Mouse (Mus musculus): ENCODE data around the gene Gm26566.
"Not testable (repeated sequence)": the region's sequence is repeated elsewhere in the genome, so short reads cannot be mapped to it uniquely, and the experiment has no call there.

The Gm26566 gene

DNA sequence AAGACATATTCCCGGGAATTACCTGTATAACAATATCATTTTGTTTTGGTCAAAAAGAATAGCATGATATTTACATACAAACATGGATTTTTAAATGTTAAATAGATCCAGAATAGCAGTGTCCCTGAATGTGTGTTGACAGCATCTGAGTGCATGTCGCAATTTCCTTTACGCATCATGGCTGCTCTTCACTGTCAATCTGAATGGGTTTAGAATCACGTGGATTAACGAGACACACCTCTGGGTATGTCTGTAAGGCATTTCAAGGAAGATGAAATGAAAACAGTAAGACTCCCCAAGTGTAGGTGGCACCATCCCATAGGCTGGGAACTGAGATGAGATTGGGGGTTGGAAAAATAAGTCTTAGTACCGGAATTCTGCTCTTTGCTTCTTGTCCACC is 17.4 kb downstream of the Gm26566 start:
- DNase-seq (ENCODE audit: low read depth, low spot score): no peak

DNA sequence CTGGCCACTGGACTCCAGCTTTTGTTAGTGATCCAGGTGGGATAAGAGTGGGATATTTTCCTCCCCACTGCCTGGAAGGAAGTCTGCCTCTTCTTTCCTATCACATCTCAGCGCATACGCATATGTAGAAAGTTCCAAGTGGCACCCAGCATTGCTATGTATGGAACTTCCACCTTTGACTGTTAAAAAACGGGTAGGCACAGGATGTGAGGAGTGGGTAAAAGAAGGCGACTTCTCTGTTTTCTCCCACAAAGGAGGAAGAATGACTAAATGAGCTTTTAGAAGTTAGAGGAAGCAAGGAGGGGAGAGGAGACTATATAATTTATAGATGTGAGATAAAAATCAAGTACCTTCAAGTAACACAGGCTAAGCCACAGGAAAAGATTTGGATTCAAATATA is 19.8 kb downstream of the Gm26566 start:
- DNase-seq (ENCODE audit: low read depth, low spot score): no peak

DNA sequence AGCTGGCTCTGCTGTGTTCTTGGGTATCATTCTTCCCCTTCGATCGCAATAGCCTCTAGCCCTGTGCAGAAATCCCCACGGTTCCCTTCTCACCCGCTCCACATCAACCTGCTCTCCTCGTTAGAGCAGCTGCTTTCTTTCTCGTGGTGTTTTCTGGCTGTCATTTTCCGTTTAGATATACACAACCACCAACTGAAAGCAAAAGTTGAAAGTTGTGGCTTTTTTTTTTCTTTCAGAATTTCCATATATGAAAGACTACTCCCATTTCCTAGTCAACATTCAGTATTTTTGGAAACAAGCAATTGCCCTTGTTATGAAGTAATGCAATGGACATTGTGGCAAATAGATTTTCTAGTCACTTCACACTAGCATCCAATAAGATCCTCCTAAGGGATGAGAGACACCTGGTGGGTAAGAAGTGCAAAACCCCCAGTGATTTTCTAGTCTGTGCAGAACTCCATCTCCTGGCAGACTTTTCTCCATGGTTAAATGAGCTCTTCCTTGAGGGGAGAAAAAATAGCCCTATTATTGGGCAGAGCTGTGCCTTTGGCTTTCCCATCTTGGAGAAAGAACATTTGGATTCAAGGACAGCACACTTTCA is 21.3 kb downstream of the Gm26566 start:
- DNase-seq (ENCODE audit: low read depth, low spot score): no peak

DNA sequence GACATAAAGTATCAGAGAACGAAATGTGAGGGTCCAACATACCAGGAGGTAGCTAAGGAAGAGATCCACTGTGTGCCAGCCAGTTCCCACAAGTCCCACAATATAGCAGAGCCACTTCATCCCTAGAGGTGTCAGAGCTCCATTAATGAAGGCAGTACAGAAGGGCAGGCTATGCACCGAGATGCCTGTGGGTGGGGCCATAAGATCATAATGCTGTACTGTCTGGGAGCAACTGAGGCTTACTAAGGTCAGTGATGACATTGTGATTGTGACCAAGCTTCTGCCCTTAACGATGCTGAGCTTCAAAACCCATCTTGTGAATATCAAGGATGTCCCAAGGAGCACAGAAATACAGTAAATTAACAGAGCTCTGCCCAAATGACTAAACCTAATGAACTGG is 22.6 kb downstream of the Gm26566 start:
- no peak for DNase-seq (ENCODE audit: low read depth, low spot score)

DNA sequence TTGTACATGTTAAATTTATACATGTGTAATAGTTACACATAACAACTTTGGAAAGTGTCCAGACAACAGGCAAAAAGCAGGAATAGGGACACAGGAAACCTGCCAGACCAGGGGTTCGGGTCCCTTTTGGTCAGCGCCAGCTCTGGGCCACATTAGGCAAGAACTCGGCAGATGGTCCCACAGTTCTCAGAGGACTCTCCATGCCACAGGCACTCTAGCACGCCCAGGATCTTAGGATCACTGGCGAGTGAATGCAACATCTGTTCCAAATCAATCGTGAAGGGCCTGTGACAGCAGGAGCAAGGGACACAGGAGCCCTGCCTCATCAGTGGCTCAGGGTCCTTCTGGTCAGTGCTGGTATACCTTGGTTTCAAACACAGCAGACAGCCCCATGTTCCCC is 28.3 kb downstream of the Gm26566 start:
- no peak for DNase-seq (ENCODE audit: low read depth, low spot score)

DNA sequence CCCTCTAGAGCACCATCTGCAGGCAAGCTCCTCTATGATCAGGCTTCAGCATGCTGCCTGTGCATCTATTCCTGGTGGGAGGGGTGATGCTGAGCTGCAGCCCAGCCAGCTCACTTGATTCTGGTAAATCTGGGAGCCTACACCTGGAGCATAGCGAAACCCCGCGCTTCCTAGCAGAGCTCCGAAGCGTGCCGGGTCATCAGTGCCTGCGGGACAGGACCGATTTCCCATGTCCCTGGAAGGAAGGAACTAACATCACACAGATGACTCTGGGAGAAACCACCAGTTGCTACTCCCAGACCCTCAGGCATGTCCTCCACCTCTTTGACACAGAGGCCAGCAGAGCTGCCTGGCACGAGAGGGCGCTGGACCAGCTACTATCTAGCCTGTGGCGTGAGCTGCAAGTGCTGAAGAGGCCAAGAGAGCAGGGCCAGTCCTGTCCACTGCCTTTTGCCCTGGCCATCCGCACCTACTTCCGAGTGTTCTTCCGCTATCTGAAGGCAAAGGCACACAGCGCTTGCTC is 33.3 kb downstream of the Gm26566 start, which contains the start of gene Gm13271:
Gene Gm13271 (plus strand): TSS at position 51 of the 523 bp plus-strand sequence.
- not testable (repeated sequence) for DNase-seq (ENCODE audit: low read depth, low spot score)

DNA sequence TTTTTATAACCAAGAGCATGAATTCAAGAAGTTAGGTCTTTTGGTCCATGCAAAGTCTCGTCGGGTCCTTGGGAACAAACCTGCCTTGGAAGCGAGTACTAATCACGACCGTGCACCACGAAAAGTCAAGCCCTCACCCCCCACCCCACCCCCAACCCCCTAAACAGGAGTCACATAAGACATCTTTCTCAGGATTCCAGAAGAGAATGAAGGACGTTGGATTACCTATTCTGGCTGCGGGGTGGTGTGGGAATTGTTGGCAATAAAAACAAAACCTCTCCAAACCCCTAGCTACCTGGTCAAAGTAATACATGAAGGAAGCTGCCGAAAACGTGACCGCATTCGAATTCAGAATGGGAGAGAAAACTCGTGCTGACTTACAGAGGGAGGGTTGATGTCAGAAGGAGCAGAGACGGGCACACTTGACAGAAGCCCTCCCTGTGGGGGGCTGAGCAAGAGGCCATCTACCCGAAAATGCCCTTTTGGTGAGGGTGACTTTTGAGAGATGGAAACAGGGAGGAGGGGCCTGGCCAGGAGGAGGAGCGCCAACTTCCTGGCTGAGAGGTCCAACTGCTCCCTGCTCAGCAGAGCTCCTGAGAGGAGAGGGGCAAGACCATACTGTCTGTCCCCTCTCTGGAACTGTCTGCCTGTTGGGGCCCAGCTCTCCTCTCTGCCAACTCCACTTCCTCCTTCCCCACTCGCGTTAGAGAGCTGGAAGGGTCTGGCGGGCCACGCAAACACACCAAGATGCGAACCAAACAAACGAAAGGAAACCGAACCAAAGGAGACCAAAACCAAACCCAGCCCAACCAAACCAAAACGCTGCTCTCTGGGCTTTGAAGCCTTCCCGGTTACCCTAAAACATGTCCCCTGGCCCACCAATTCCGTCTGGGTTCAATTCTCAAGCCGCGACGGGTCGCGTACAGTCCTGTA is 35.2 kb downstream of the Gm26566 start:
- not testable (repeated sequence) for DNase-seq (ENCODE audit: low read depth, low spot score)

DNA sequence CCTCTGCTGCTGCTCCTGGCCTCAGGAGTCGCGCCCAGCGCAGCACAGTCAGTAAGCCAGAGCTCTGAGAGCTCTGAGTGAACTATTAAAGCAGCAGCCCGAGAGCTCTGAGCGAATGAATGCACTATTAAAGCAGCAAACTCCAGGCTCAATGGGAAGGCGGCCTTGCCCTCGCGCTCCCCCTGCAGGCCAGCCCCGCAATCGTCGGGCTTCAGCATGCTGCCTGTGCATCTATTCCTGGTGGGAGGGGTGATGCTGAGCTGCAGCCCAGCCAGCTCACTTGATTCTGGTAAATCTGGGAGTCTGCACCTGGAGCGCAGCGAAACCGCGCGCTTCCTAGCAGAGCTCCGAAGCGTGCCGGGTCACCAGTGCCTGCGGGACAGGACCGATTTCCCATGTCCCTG is 36.0 kb downstream of the Gm26566 start:
- DNase-seq (ENCODE audit: low read depth, low spot score): peak; percentile 60

DNA sequence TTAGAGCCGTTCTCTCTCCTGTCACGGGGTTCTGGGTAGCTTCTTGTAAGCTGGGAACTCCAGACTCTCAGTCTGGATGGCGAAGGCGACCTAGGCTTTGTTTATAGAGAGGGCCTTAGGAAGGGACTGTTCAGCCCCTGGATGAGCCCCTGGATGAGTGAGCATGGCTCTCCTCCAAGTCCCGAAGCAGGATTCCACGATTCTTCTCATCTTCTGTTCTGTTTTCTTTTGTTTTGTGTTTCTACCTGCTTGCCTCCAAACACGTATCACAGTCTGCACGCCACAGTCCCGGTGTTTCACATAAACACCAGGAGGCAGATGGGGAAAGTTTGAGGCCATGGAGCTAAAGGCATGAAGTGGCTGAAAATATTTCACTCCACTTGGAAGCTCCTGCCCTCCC is 37.1 kb downstream of the Gm26566 start:
- not testable (repeated sequence) for DNase-seq (ENCODE audit: low read depth, low spot score)

DNA sequence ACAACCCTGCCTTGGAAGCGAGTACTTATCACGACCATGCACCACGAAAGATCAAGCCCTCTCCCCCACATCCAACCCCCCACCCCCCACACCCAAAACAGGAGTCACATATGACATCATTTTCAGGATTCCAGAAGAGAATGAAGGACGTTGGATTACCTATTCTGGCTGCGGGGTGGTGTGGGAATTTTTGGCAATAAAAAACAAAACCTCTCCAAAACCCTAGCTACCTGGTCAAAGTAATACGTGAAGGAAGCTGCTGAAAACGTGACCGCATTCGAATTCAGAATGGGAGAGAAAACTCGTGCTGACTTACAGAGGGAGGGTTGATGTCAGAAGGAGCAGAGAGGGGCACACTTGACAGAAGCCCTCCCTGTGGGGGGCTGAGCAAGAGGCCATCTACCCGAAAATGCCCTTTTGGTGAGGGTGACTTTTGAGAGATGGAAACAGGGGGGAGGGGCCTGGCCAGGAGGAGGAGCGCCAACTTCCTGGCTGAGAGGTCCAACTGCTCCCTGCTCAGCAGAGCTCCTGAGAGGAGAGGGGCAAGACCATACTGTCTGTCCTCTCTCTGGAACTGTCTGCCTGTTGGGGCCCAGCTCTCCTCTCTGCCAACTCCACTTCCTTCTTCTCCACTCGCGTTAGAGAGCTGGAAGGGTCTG is 38.1 kb downstream of the Gm26566 start, which contains the start of gene Gm13283:
Gene Gm13283 (plus strand): TSS at position 510 of the 659 bp plus-strand sequence.
- DNase-seq (ENCODE audit: low read depth, low spot score): not testable (repeated sequence)

DNA sequence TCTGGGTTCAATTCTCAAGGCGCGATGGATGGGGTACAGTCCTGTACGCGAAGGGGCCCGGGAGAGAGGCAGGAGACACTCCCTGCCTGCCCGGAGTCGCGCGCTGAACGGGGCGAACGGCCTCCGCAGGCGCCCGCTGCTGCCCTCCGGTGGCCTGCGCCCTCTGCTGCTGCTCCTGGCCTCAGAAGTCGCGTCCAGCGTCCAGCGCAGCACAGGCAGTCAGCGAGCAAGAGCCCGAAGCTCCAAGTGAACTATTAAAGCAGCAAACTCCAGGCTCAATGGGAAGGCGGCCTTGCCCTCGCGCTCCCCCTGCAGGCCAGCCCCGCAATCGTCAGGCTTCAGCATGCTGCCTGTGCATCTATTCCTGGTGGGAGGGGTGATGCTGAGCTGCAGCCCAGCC is 38.8 kb downstream of the Gm26566 start:
- DNase-seq (ENCODE audit: low read depth, low spot score): not testable (repeated sequence)

DNA sequence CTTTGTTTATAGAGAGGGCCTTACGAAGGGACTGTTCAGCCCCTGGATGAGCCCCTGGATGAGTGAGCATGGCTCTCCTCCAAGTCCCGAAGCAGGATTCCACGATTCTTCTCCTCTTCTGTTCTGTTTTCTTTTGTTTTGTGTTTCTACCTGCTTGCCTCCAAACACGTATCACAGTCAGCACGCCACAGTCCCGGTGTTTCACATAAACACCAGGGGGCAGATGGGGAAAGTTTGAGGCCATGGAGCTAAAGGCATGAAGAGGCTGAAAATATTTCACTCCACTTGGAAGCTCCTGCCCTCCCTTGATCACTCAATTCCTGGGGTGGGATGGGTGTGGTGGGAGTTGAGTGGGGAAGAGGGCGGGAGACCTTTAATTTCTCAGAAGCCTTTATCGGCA is 40.2 kb downstream of the Gm26566 start:
- DNase-seq (ENCODE audit: low read depth, low spot score): not testable (repeated sequence)

DNA sequence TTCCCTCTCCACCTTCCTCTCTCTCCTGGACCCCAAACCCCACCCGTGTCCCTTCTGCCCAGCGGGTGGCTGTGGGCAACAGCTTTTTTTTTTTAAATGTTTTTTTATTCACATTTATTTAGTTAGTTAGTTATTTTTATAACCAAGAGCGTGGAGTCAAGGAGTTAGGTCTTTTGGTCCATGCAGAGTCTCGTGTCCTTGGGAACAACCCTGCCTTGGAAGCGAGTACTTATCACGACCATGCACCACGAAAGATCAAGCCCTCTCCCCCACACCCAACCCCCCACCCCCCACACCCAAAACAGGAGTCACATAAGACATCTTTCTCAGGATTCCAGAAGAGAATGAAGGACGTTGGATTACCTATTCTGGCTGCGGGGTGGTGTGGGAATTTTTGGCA is 40.7 kb downstream of the Gm26566 start:
- DNase-seq (ENCODE audit: low read depth, low spot score): not testable (repeated sequence)

DNA sequence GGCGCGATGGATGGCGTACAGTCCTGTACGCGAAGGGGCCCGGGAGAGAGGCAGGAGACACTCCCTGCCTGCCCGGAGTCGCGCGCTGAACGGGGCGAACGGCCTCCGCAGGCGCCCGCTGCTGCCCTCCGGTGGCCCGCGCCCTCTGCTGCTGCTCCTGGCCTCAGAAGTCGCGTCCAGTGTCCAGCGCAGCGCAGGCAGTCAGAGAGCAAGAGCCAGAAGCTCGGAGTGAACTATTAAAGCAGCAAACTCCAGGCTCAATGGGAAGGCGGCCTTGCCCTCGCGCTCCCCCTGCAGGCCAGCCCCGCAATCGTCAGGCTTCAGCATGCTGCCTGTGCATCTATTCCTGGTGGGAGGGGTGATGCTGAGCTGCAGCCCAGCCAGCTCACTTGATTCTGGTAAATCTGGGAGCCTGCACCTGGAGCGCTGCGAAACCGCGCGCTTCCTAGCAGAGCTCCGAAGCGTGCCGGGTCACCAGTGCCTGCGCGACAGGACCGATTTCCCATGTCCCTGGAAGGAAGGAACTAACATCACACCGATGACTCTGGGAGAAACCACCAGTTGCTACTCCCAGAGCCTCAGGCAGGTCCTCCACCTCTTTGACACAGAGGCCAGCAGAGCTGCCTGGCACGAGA is 41.9 kb downstream of the Gm26566 start:
- DNase-seq (ENCODE audit: low read depth, low spot score): not testable (repeated sequence)
